Mouse (Mus musculus) C2C12 (cell line): Measurements from ENCODE around the gene P2ry12. TPM values are rescaled to one million over a fixed set of nuclear protein-coding genes. Genes with fewer than 3 reads are reported as not detected.
A peak's percentile ranks its signal among the peaks of the same experiment; 100 is the strongest.

Experiments
- H3K27me3 ChIP-seq: one replicate; pipeline ENCODE4 v1.6.1; 2011; ENCODE audit not compliant: control insufficient read depth, insufficient read depth, insufficient read length
- H3K36me3 ChIP-seq: one replicate; pipeline ENCODE4 v1.6.1; 2011; ENCODE audit not compliant: control insufficient read depth, insufficient read depth
- H3K4me3 ChIP-seq: one replicate; pipeline ENCODE4 v1.5.1; 2011; ENCODE audit warnings: mild to moderate bottlenecking, control low read depth; ENCODE audit not compliant: poor library complexity, insufficient read depth, severe bottlenecking
- H3K79me2 ChIP-seq: one replicate; pipeline ENCODE4 v1.6.1; 2011; ENCODE audit not compliant: control insufficient read depth, insufficient read depth
- H3K79me3 ChIP-seq: one replicate; pipeline ENCODE4 v1.6.1; 2011; ENCODE audit warnings: low read depth, control low read depth
- H3ac ChIP-seq: one replicate; pipeline ENCODE3; 2011; ENCODE audit warnings: low read depth; ENCODE audit not compliant: control insufficient read depth, insufficient read length
- CEBPB ChIP-seq: IDR thresholded peaks from one replicate; pipeline ENCODE4 v1.6.1; 2011; ENCODE audit warnings: low read depth, mild to moderate bottlenecking, control low read depth, moderate library complexity
- CTCF ChIP-seq: IDR thresholded peaks from one replicate; pipeline ENCODE4 v1.5.1; 2011; ENCODE audit not compliant: control insufficient read depth, insufficient read depth, insufficient read length
- FOSL1 ChIP-seq: IDR thresholded peaks from one replicate; pipeline ENCODE4 v1.8.0; 2011; ENCODE audit warnings: mild to moderate bottlenecking, low read length; ENCODE audit not compliant: poor library complexity, insufficient read depth, severe bottlenecking
- MAX ChIP-seq: IDR thresholded peaks from one replicate; pipeline ENCODE4 v1.6.1; 2011; ENCODE audit warnings: mild to moderate bottlenecking, control low read depth
- MYOD1 ChIP-seq: IDR thresholded peaks from one replicate; pipeline ENCODE4 v1.6.1; 2011; ENCODE audit warnings: low read depth; ENCODE audit not compliant: control insufficient read depth, insufficient read length
- MYOG ChIP-seq: IDR thresholded peaks from one replicate; pipeline ENCODE4 v1.6.1; 2011; ENCODE audit not compliant: control insufficient read depth, insufficient read length; ENCODE audit errors: extremely low read depth
- USF1 ChIP-seq: IDR thresholded peaks from one replicate; pipeline ENCODE4 v1.6.1; 2011; ENCODE audit warnings: low read depth, mild to moderate bottlenecking, control low read depth, moderate library complexity
- polyA plus RNA-seq: library from polyadenylated mRNA; unstranded; fragments of >200 nt; fragmentation: generic; extraction: Trizol; gene quantifications from one replicate; pipeline ENCODE4 v1.2.1, GENCODE M21; 2012; ENCODE audit warnings: missing spikeins

P2ry12 gene
- polyA plus RNA-seq, 1 experiment = not detected

GRCm38 (mm10) chr3:59210727-59211126, 51.9 kb downstream of the P2ry12 start, which contains the start of gene P2ry13:
P2ry13 (minus strand) TSS chr3:59210882.
- no peak for TF ChIP-seq FOSL1
- TF ChIP-seq CTCF = no peak
- no peak for TF ChIP-seq MAX
- TF ChIP-seq CEBPB = no peak
- no peak for TF ChIP-seq MYOG
- no peak for TF ChIP-seq MYOD1
- TF ChIP-seq USF1 = no peak
- no peak within 1 kb of the TSS for H3K4me3 ChIP-seq
- H3K79me2 ChIP-seq = no peaks in the 10 kb centered on the region
- H3K79me3 ChIP-seq = no peaks in the 10 kb centered on the region
- no peaks in the 10 kb centered on the region for H3K27me3 ChIP-seq
- no peak within 1 kb of the TSS for H3ac ChIP-seq
- no peaks in the 10 kb centered on the region for H3K36me3 ChIP-seq

GRCm38 (mm10) chr3:59210089-59210488, 52.6 kb downstream of the P2ry12 start:
- H3K79me3 ChIP-seq = no peaks in the 10 kb centered on the region
- no peaks in the 10 kb centered on the region for H3K27me3 ChIP-seq
- H3K79me2 ChIP-seq = no peaks in the 10 kb centered on the region
- H3K4me3 ChIP-seq = no peak overlapping the region
- H3ac ChIP-seq = no peak overlapping the region
- H3K36me3 ChIP-seq = no peaks in the 10 kb centered on the region
- no peak for TF ChIP-seq FOSL1
- no peak for TF ChIP-seq CTCF
- TF ChIP-seq MYOG = no peak
- TF ChIP-seq USF1 = no peak
- no peak for TF ChIP-seq MYOD1
- no peak for TF ChIP-seq MAX
- no peak for TF ChIP-seq CEBPB

GRCm38 (mm10) chr3:59208650-59209548, 53.8 kb downstream of the P2ry12 start:
- no peaks in the 10 kb centered on the region for H3K27me3 ChIP-seq
- H3ac ChIP-seq = no peak overlapping the region
- H3K79me2 ChIP-seq = no peaks in the 10 kb centered on the region
- H3K79me3 ChIP-seq = no peaks in the 10 kb centered on the region
- no peaks in the 10 kb centered on the region for H3K36me3 ChIP-seq
- TF ChIP-seq CEBPB (no peak), CTCF (peak; percentile 3), MAX (no peak), FOSL1 (no peak)
- no peak overlapping the region for H3K4me3 ChIP-seq

- H3ac ChIP-seq = no peak overlapping the region
- H3K36me3 ChIP-seq = no peaks in the 10 kb centered on the region
- H3K79me3 ChIP-seq = no peaks in the 10 kb centered on the region
- no peaks in the 10 kb centered on the region for H3K79me2 ChIP-seq
- H3K4me3 ChIP-seq = no peak overlapping the region
- TF ChIP-seq MAX = no peak
- TF ChIP-seq MYOD1 = no peak
- TF ChIP-seq FOSL1 = no peak
- no peak for TF ChIP-seq USF1
- H3K27me3 ChIP-seq = no peaks in the 10 kb centered on the region
These were observed 56.7 kb downstream of the P2ry12 start for GRCm38 (mm10) chr3:59205941-59206340.

GRCm38 (mm10) chr3:59204719-59205503, 57.8 kb downstream of the P2ry12 start:
- no peaks in the 10 kb centered on the region for H3K79me3 ChIP-seq
- TF ChIP-seq CTCF (no peak), FOSL1 (no peak), MYOD1 (no peak), CEBPB (no peak), MYOG (no peak), USF1 (no peak), MAX (no peak)
- H3K27me3 ChIP-seq = no peaks in the 10 kb centered on the region
- H3ac ChIP-seq = no peak overlapping the region
- no peak overlapping the region for H3K4me3 ChIP-seq
- H3K79me2 ChIP-seq = no peaks in the 10 kb centered on the region
- H3K36me3 ChIP-seq = no peaks in the 10 kb centered on the region
